Mouse (Mus musculus) myocyte (in vitro differentiated cells): ENCODE results near the gene Pdcd4.

ENCODE experiments used
- POLR2A ChIP-seq: IDR thresholded peaks from one replicate; pipeline ENCODE4 v1.6.1; 2011; ENCODE audit warnings: low read depth, mild to moderate bottlenecking, control low read depth, moderate library complexity; ENCODE audit not compliant: insufficient read length
- POLR2AphosphoS2 ChIP-seq: IDR thresholded peaks from one replicate; pipeline ENCODE4 v1.6.1; 2011; ENCODE audit warnings: low read depth, control low read depth; ENCODE audit not compliant: insufficient read length

DNA sequence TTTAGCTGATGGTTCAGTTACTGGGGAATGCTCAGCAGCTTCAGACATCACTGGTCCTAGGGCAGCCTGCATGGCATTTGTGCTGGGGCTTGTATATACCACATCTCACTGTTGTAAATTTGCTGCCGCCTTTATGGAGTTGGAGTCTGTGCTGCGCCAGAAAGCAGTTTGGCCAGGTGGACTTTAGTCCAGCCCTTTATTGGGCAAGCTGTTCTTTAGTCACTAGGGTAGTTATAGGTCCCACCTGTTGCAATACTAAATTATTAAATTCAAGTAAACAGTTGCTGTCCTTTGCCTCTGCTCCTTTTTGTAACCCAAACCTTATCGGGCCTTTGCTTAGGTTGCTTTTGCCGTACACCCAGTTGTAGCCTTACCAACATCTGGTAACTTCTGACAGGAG is 22.9 kb downstream of the Pdcd4 start:
- TF ChIP-seq POLR2AphosphoS2 = no peak
- no peak for TF ChIP-seq POLR2A
